Mouse (Mus musculus): Measurements from ENCODE around the gene Pgm2l1.

- TF ChIP-seq TAL1 (IDR thresholded peaks at IDR 0.05; ENCODE audit: low read length) (no peak), GATA1 (IDR thresholded peaks at IDR 0.05; ENCODE audit: low read length) (no peak)
These were observed 17.0 kb downstream of the Pgm2l1 start for GRCm38 (mm10) chr7:100244225-100244624.

Data from erythroblast, embryonic 14.5 days (primary cell).